Comparison of ENCODE assay signal across 20 mouse cellular contexts in the genomic region with DNA sequence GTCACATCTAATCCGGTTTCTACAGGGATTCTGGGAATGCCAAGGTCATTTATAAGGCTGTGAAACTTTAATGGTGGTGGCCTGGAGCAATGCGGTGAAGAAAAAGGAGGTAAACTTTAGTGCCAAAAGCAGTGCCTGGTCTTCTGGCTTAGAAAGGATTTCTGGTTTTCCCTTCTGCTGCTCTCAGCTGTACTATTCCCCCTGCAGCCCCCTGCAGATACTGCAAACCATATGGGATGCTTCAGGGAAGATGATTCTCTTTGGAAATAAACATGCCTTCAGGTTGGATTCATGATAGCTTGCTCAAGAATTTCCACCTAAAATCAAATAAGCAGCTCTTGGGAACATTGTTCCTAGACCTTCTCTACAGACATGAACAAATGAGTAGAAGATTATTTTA.
DNase-seq lines count a peak whose midpoint lies in the region; ATAC-seq lines count a peak whose summit lies in the region.
"Had no signal": no experiment of that assay in that cellular context is flagged by ENCODE, and none has a peak within 500 bp of the region (broad histone marks: within the 10 kb centered on the region; RNA-seq: fewer than 3 reads in every experiment).

No protein-coding gene starts in this region.

- H3K36me3 ChIP-seq in heart, embryonic 12.5 days = no peaks in the 10 kb centered on the region
- no peaks in the 10 kb centered on the region for H3K36me3 ChIP-seq in midbrain, embryonic 14.5 days (ENCODE audit: control insufficient read depth, insufficient read depth, low read length)
- no peaks in the 10 kb centered on the region for H3K36me3 ChIP-seq in midbrain, embryonic 10.5 days
- H3K36me3 ChIP-seq: embryonic facial prominence, embryonic 12.5 days; hindbrain, embryonic 15.5 days; liver, embryonic 13.5 days; lung, embryonic 15.5 days; midbrain, embryonic 12.5 days had no signal

- no peak overlapping the region for H3K4me2 ChIP-seq in heart, embryonic 12.5 days
- no peak overlapping the region for H3K4me2 ChIP-seq in midbrain, embryonic 14.5 days (ENCODE audit: low read length)
- H3K4me2 ChIP-seq: embryonic facial prominence, embryonic 12.5 days; hindbrain, embryonic 15.5 days; liver, embryonic 13.5 days; lung, embryonic 15.5 days; midbrain, embryonic 12.5 days had no signal

- H3K9ac ChIP-seq in heart, embryonic 12.5 days = no peak overlapping the region; the same call in 1 of the 2 replicates
- no peak overlapping the region for H3K9ac ChIP-seq in midbrain, embryonic 14.5 days (replicated peaks; ENCODE audit: low read length)
- H3K9ac ChIP-seq: embryonic facial prominence, embryonic 12.5 days; hindbrain, embryonic 15.5 days; liver, embryonic 13.5 days; lung, embryonic 15.5 days; midbrain, embryonic 12.5 days had no signal

- no peaks in the 10 kb centered on the region for H3K9me3 ChIP-seq in heart, embryonic 12.5 days (replicated peaks)
- no peaks in the 10 kb centered on the region for H3K9me3 ChIP-seq in midbrain, embryonic 14.5 days (ENCODE audit: control insufficient read depth, low read length)
- H3K9me3 ChIP-seq in midbrain, embryonic 10.5 days (replicated peaks) = no peaks in the 10 kb centered on the region
- H3K9me3 ChIP-seq: embryonic facial prominence, embryonic 12.5 days; hindbrain, embryonic 15.5 days; liver, embryonic 13.5 days; lung, embryonic 15.5 days; midbrain, embryonic 12.5 days had no signal

- ATAC-seq in cerebellum, adult (ENCODE audit: insufficient number of reproducible peaks, low FRiP score, low TSS enrichment) = peak; percentile 70
- no peak for ATAC-seq in heart, embryonic 12.5 days (ENCODE audit: insufficient number of reproducible peaks, low FRiP score)
- no peak for ATAC-seq in midbrain, embryonic 14.5 days (ENCODE audit: low FRiP score, low TSS enrichment)

- H3K4me3 ChIP-seq in heart, embryonic 12.5 days = no peak overlapping the region
- no peak overlapping the region for H3K4me3 ChIP-seq in midbrain, embryonic 14.5 days (replicated peaks; ENCODE audit: low read depth, low read length)
- no peak overlapping the region for H3K4me3 ChIP-seq in midbrain, embryonic 10.5 days
- H3K4me3 ChIP-seq: embryonic facial prominence, embryonic 12.5 days; gastrocnemius, adult 2 months; hindbrain, embryonic 15.5 days; liver, embryonic 13.5 days; lung, embryonic 15.5 days; midbrain, embryonic 12.5 days had no signal

- no peak for DNase-seq in cerebellum, adult 11-12 months
- DNase-seq in heart, adult 11 months = no peak
- peak; percentile 11 for DNase-seq in midbrain, embryonic 14.5 days
- no peak for DNase-seq in midbrain, embryonic 10.5 days (ENCODE audit: low spot score)
- no peak for DNase-seq in urinary bladder, postnatal 10 days (ENCODE audit: low spot score)
- no peak for DNase-seq in left cerebral cortex, adult 8-10 months (ENCODE audit: low spot score in 2 of 2)
- DNase-seq: gastrocnemius, adult 2 months; heart, adult 18-20 months; kidney, adult 8-10 months; kidney, postnatal 25 days; layer of hippocampus, adult 9-11 months; liver, embryonic 13.5 days; thymus, postnatal 14 days had no signal

- 83% methylated on average over 2 of the region's 2 CpGs for WGBS in heart, embryonic 12.5 days
- WGBS in midbrain, embryonic 14.5 days = 74% methylated on average over 2 of the region's 2 CpGs
- 90% methylated on average over 2 of the region's 2 CpGs for WGBS in midbrain, embryonic 10.5 days

- peak overlapping the region; percentile 14; the same call in 1 of the 2 replicates for H3K27ac ChIP-seq in heart, embryonic 12.5 days (ENCODE audit: poor library complexity, severe bottlenecking)
- no peak overlapping the region for H3K27ac ChIP-seq in midbrain, embryonic 14.5 days (replicated peaks; ENCODE audit: low read depth, low read length)
- no peak overlapping the region for H3K27ac ChIP-seq in midbrain, embryonic 10.5 days (replicated peaks)
- H3K27ac ChIP-seq: embryonic facial prominence, embryonic 12.5 days; gastrocnemius, adult 2 months; hindbrain, embryonic 15.5 days; liver, embryonic 13.5 days; lung, embryonic 15.5 days; macrophage; midbrain, embryonic 12.5 days had no signal

- peaks cover 22% of the 10 kb centered on the region for H3K4me1 ChIP-seq in heart, embryonic 12.5 days (replicated peaks)
- H3K4me1 ChIP-seq in midbrain, embryonic 14.5 days (ENCODE audit: control insufficient read depth, insufficient read depth, low read length) = no peaks in the 10 kb centered on the region
- peaks cover under 1% of the 10 kb centered on the region; the same call in 1 of the 2 replicates for H3K4me1 ChIP-seq in midbrain, embryonic 10.5 days
- H3K4me1 ChIP-seq: liver, embryonic 13.5 days; lung, embryonic 15.5 days; midbrain, embryonic 12.5 days had no signal

- no peaks in the 10 kb centered on the region for H3K27me3 ChIP-seq in heart, embryonic 12.5 days (replicated peaks)
- H3K27me3 ChIP-seq in midbrain, embryonic 14.5 days (ENCODE audit: control insufficient read depth, insufficient read depth, low read length) = peaks cover 15% of the 10 kb centered on the region; the same call in 1 of the 2 replicates
- H3K27me3 ChIP-seq in midbrain, embryonic 10.5 days (ENCODE audit: low read depth, poor library complexity, severe bottlenecking) = peaks cover 86% of the 10 kb centered on the region
- H3K27me3 ChIP-seq: embryonic facial prominence, embryonic 12.5 days; hindbrain, embryonic 15.5 days; liver, embryonic 13.5 days; lung, embryonic 15.5 days had no signal
